Mouse (Mus musculus) olfactory bulb, adult 2 months (tissue): ENCODE measurements around the gene Sult2b1.

Experiments
- CTCF ChIP-seq: fragments of 200-500 bp; IDR thresholded peaks from 2 replicates; pipeline ENCODE4 v1.5.1; 2012; ENCODE audit warnings: low read depth, mild to moderate bottlenecking, low read length, moderate library complexity; ENCODE audit not compliant: insufficient read depth
- POLR2A ChIP-seq: fragments of 200-500 bp; IDR thresholded peaks from 2 replicates; pipeline ENCODE4 v1.6.1; 2012; ENCODE audit warnings: mild to moderate bottlenecking, low read depth, low read length, moderate library complexity; ENCODE audit not compliant: insufficient read depth

DNA sequence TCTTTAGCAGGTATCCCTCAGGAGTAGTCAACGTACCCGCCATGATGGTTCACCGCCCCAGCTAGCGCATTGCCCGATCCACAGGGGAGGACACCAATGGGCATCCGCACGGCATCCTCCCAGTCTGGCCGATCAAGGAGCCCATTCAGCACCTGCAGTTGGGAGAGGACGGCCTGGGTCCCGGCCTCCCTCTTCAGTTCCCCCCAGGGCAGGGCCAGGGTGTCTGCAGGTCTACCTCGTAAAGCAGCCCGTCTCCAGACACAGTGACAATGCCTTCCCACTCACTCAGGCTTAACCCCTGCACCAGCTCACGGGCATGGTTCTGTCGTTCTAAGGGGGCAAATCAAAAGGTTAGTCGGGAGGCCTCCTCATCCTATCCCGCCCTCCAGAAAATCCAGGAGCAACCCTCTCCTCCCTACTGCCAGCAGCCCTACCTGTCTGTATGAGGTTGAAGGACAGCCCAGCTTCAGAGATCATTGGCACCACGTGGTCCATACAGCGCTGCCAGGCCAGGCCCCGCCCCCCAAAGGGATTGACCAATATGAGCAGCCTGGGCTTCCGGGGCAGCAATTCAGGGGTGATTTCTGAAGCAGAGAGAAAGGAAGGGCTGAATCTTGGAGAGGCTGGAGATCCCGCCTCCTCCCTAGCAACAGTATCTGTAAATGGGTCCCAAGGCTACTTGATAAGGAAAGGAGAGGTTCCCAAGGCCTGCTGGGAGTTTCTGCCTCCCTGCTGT is 72.3 kb downstream of the Sult2b1 start:
- TF ChIP-seq POLR2A (0 out of 2 replicates have a peak, but pooled peaks have one; percentile 13), CTCF (no peak)
